Mouse (Mus musculus): Measurements from ENCODE around the gene Dnajb11. TPM values are rescaled to one million over a fixed set of nuclear protein-coding genes. Genes with fewer than 3 reads are reported as not detected.

The Dnajb11 gene
- total RNA-seq, 2 experiments from 2014 or later: 67.0 to 69.8 TPM

- no peak for DNase-seq (ENCODE audit: low spot score in 2 of 2)
These were observed 64.1 kb downstream of the Dnajb11 start for GRCm38 (mm10) chr16:22921761-22922160.

GRCm38 (mm10) chr16:22922433-22922832, 64.8 kb downstream of the Dnajb11 start:
- DNase-seq (ENCODE audit: low spot score in 2 of 2): no peak

Other genes starting within 250 kb of the Dnajb11 start
- gene Dgkg, start 200.6 kb upstream of the Dnajb11 start, total RNA-seq (2021): 100 to 1,000 TPM; 209 to 215 TPM
- gene Crygs, start 46.3 kb upstream of the Dnajb11 start, total RNA-seq (2021): not detected
- gene Tbccd1, start 176 bp upstream of the Dnajb11 start, total RNA-seq (2021): 10 to 100 TPM; 15.0 to 16.4 TPM
- not detected for gene Ahsg, start 33.4 kb downstream of the Dnajb11 start, total RNA-seq (2021)
- under 1 TPM; 0.22 to 0.30 TPM for gene Fetub, start 60.5 kb downstream of the Dnajb11 start, total RNA-seq (2021)
- not detected for gene Hrg, start 93.2 kb downstream of the Dnajb11 start, total RNA-seq (2021)
- gene Kng2, start 171.6 kb downstream of the Dnajb11 start, total RNA-seq (2021): not detected
- not detected for gene Kng1, start 200.0 kb downstream of the Dnajb11 start, total RNA-seq (2021)
- 100 to 1,000 TPM; 905 to 926 TPM for gene Eif4a2, start 249.6 kb downstream of the Dnajb11 start, total RNA-seq (2021)

Measured in layer of hippocampus, adult 18-20 months (tissue).